Mouse (Mus musculus) liver, embryonic 13.5 days (tissue): ENCODE data around the gene Fam229a. TPM values are rescaled to one million over a fixed set of nuclear protein-coding genes. Genes with fewer than 3 reads are reported as not detected.
"Not testable (repeated sequence)": the region's sequence is repeated elsewhere in the genome, so short reads cannot be mapped to it uniquely, and the experiment has no call there.

Experiments used
- ATAC-seq: fragments of 200-750 bp; cut with Nextera tagmentation; 2 replicates; pipeline ENCODE4 v1.8.0; 2017; ENCODE audit warnings: low read depth, mild to moderate bottlenecking, moderate number of reproducible peaks, moderate library complexity
- DNase-seq: peaks from one replicate; pipeline ENCODE4 v3.0.0; 2022
- H3K27ac ChIP-seq: fragments of 300-500 bp; sonication (generic); 2 replicates; pipeline ENCODE4 v1.5.1; 2015; ENCODE audit warnings: moderate library complexity, mild to moderate bottlenecking, inconsistent platforms
- H3K27me3 ChIP-seq: fragments of 300-500 bp; sonication (generic); 2 replicates; pipeline ENCODE4 v1.6.1; 2015; ENCODE audit warnings: mild to moderate bottlenecking, inconsistent platforms
- H3K36me3 ChIP-seq: fragments of 300-500 bp; sonication (generic); 2 replicates; pipeline ENCODE4 v1.6.1; 2015; ENCODE audit warnings: mild to moderate bottlenecking, inconsistent platforms
- H3K4me1 ChIP-seq: fragments of 300-500 bp; sonication (generic); replicated peaks from 2 replicates; pipeline ENCODE4 v1.6.1; 2015; ENCODE audit warnings: inconsistent platforms
- H3K4me2 ChIP-seq: fragments of 300-500 bp; sonication (generic); 2 replicates; pipeline ENCODE4 v1.6.1; 2015; ENCODE audit warnings: inconsistent platforms, mild to moderate bottlenecking, moderate library complexity
- H3K4me3 ChIP-seq: fragments of 300-500 bp; sonication (generic); replicated peaks from 2 replicates; pipeline ENCODE4 v1.5.1; 2015; ENCODE audit warnings: mild to moderate bottlenecking, inconsistent platforms
- H3K9ac ChIP-seq: fragments of 300-500 bp; sonication (generic); 2 replicates; pipeline ENCODE4 v1.6.1; 2015; ENCODE audit warnings: mild to moderate bottlenecking, inconsistent platforms
- H3K9me3 ChIP-seq: fragments of 300-500 bp; sonication (generic); replicated peaks from 2 replicates; pipeline ENCODE4 v1.6.1; 2016; ENCODE audit warnings: inconsistent platforms
- WGBS: fragments of 180-500 bp; shearing (Covaris S2); methylation state at CpG from one replicate; pipeline ENCODE4 v1.1.7; 2015; ENCODE audit not compliant: insufficient replicate concordance; 5-methylcytosine and 5-hydroxymethylcytosine counted together
- polyA plus RNA-seq: library from polyadenylated mRNA; unstranded; fragments of >200 nt; fragmentation: Nextera tagmentation; extraction: Ambion mirVana; gene quantifications from 2 replicates; pipeline ENCODE4 v1.2.1, GENCODE M21; 2015

Fam229a gene
- polyA plus RNA-seq, 1 experiment from 2014 or later: 0.44 TPM

GRCm38 (mm10) chr4:129510723-129511412 lies 19.9 kb downstream of the Fam229a start:
- no peak for ATAC-seq

GRCm38 (mm10) chr4:129511413-129512096 lies 20.6 kb downstream of the Fam229a start:
- DNase-seq (no peak), ATAC-seq (no peak)
- Histone ChIP-seq H3K4me1 (peaks cover 34% of the 10 kb centered on the region), H3K4me3 (no peak overlapping the region), H3K9me3 (no peaks in the 10 kb centered on the region), H3K36me3 (peaks cover 14% of the 10 kb centered on the region), H3K27ac (no peak overlapping the region), H3K9ac (no peak overlapping the region), H3K4me2 (no peak overlapping the region), H3K27me3 (peaks cover 44% of the 10 kb centered on the region)
- 62% methylated on average over 6 of the region's 6 CpGs for WGBS

More at GRCm38 (mm10) chr4:129510723-129511412, 19.9 kb downstream of the Fam229a start:
- WGBS: 64% methylated on average over 6 of the region's 6 CpGs
- Histone ChIP-seq H3K36me3 (peaks cover 9% of the 10 kb centered on the region; the same call in 1 of the 2 replicates), H3K4me1 (peaks cover 32% of the 10 kb centered on the region), H3K27ac (no peak overlapping the region), H3K4me3 (no peak overlapping the region), H3K27me3 (peaks cover 44% of the 10 kb centered on the region), H3K9ac (no peak overlapping the region), H3K9me3 (no peaks in the 10 kb centered on the region), H3K4me2 (no peak overlapping the region)
- no peak for DNase-seq

- H3K9me3 ChIP-seq: no peaks in the 10 kb centered on the region
- ATAC-seq (peak; percentile 76), DNase-seq (peak; percentile 75)
- peaks cover 31% of the 10 kb centered on the region for H3K36me3 ChIP-seq
- H3K27ac ChIP-seq: peak within 1 kb of the TSS; percentile 73
- H3K4me2 ChIP-seq: peak within 1 kb of the TSS; percentile 98
- H3K27me3 ChIP-seq: peaks cover 44% of the 10 kb centered on the region
- H3K9ac ChIP-seq: peak within 1 kb of the TSS; percentile 83
- H3K4me3 ChIP-seq: peak within 1 kb of the TSS; percentile 72
- peaks cover 38% of the 10 kb centered on the region for H3K4me1 ChIP-seq
- 7% methylated on average over 47 of the region's 47 CpGs for WGBS
Observed at GRCm38 (mm10) chr4:129513086-129513767, 22.2 kb downstream of the Fam229a start, which contains the start of gene Marcksl1. TSS of gene Marcksl1 (plus strand) at chr4:129513581.

DNA sequence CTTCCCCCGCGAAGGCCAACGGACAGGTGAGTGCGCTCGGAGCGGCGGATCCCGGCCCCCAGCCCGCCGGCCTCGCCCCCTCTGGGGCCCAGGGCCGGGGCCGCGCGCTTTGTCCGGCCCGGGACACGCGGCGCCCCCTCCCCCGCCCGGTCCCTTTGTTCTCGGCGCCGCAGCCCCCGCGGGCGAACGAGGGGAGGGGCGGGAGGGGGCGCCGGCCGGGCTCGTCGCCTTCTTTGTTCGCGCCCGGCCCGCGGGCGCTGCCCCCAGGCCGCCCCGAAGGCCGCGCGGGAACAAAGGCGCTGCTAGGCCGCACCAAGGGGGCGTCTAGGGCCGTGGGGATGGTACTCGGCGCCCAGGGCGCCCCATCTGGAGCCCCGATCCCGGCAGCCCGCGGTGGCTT lies 22.9 kb downstream of the Fam229a start:
- Histone ChIP-seq H3K9me3 (no peaks in the 10 kb centered on the region), H3K9ac (peak overlapping the region; percentile 83), H3K36me3 (peaks cover 37% of the 10 kb centered on the region), H3K27ac (peak overlapping the region; percentile 73), H3K27me3 (peaks cover 42% of the 10 kb centered on the region), H3K4me2 (peak overlapping the region; percentile 98), H3K4me3 (peak overlapping the region; percentile 72), H3K4me1 (peaks cover 37% of the 10 kb centered on the region)
- peak; percentile 43 for ATAC-seq
- DNase-seq: no peak
- under 1% methylated on average over 44 of the region's 57 CpGs for WGBS

DNA sequence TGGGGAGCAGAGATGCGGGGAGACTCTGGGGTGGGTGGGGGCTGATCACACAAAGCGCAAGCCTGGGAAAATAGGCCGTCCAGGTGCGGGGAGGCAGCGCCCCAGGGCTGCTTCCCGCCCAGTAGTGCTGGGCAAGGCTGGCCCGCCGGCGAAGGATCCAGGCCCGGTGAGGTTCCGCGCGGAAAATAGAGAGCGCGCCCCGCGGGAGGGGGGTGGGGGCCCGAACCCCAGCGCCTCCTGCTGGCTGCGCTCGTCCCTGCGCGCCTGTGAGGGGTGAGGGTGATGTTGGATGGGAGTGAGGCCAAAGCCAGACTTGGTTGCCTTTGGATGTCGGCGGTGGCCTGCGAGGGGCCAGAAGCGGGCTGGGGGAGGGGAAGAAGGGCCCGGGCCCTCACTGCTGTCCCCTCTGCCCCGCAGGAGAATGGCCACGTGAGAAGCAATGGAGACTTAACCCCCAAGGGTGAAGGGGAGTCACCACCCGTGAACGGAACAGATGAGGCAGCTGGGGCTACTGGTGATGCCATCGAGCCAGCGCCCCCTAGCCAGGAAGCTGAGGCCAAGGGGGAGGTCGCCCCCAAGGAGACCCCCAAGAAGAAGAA lies 23.4 kb downstream of the Fam229a start:
- no peaks in the 10 kb centered on the region for H3K9me3 ChIP-seq
- 3% methylated on average over 34 of the region's 35 CpGs for WGBS
- H3K36me3 ChIP-seq: peaks cover 41% of the 10 kb centered on the region
- DNase-seq (no peak), ATAC-seq (peak; percentile 63)
- H3K4me3 ChIP-seq: peak overlapping the region; percentile 72
- peak overlapping the region; percentile 73 for H3K27ac ChIP-seq
- peak overlapping the region; percentile 83 for H3K9ac ChIP-seq
- peak overlapping the region; percentile 98 for H3K4me2 ChIP-seq
- peaks cover 40% of the 10 kb centered on the region for H3K27me3 ChIP-seq
- H3K4me1 ChIP-seq: peaks cover 33% of the 10 kb centered on the region

DNA sequence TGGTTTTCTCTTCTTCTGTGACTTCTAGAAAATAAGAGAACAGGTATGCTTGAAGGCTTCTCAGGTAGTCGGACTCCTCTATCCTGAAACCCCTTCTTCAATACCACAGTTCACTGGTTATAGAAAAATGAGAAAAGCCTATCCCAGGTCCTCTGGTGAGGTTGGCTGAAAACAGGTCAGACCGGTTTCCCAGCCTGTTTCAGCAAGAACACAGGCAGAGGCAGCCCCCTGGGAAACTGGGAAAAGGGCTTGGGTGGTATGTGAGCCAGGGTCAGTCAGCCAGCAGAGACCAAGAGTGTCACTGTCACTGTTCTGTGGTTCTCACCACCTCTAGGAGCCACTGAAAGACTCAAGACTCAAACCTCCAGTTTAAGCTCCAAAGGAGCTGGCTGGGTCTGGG lies 25.9 kb downstream of the Fam229a start:
- no peak for DNase-seq
- Histone ChIP-seq H3K9me3 (no peaks in the 10 kb centered on the region), H3K4me3 (no peak overlapping the region), H3K36me3 (peaks cover 65% of the 10 kb centered on the region), H3K27me3 (peaks cover 26% of the 10 kb centered on the region), H3K4me1 (peaks cover 33% of the 10 kb centered on the region), H3K27ac (no peak overlapping the region; the same call in 1 of the 2 replicates), H3K9ac (no peak overlapping the region), H3K4me2 (no peak overlapping the region)
- 65% methylated on average over 2 of the region's 2 CpGs for WGBS
- ATAC-seq: no peak

- ATAC-seq (no peak), DNase-seq (no peak)
- H3K27ac ChIP-seq: no peak overlapping the region
- peaks cover 10% of the 10 kb centered on the region for H3K27me3 ChIP-seq
- peaks cover 26% of the 10 kb centered on the region for H3K4me1 ChIP-seq
- no peak overlapping the region for H3K9ac ChIP-seq
- H3K4me3 ChIP-seq: no peak overlapping the region
- WGBS: 89% methylated on average over 8 of the region's 8 CpGs
- H3K4me2 ChIP-seq: no peak overlapping the region
- H3K36me3 ChIP-seq: peaks cover 81% of the 10 kb centered on the region
- no peaks in the 10 kb centered on the region for H3K9me3 ChIP-seq
Observed at GRCm38 (mm10) chr4:129518519-129518918, 27.5 kb downstream of the Fam229a start.

DNA sequence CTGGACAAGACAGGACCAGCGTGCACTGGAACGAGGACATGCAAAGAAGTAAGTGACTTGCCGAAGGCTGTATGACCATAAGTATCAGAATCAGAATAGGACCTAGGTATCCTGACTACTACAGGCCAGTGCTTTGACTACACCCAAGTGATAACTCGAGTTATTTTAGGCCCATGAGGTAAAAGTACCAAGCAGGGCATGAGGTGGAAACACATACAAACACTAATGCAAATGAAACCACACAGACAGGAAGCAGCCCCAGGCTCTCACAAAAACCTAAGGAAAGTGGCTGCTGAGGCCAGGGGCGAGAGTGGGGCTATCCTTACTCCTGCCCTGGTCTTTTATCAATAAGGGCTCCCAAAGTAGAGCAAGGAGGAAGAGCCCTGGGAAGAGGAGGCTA lies 34.3 kb downstream of the Fam229a start:
- H3K36me3 ChIP-seq: peaks cover 91% of the 10 kb centered on the region
- no peak for DNase-seq
- 83% methylated on average over 5 of the region's 5 CpGs for WGBS

GRCm38 (mm10) chr4:129525889-129526288 lies 34.9 kb downstream of the Fam229a start:
- no peaks in the 10 kb centered on the region for H3K27me3 ChIP-seq
- no peak overlapping the region for H3K4me2 ChIP-seq
- DNase-seq: no peak
- H3K27ac ChIP-seq: no peak overlapping the region
- H3K4me3 ChIP-seq: no peak overlapping the region
- ATAC-seq: no peak
- H3K9ac ChIP-seq: no peak overlapping the region
- peaks cover 92% of the 10 kb centered on the region for H3K36me3 ChIP-seq
- WGBS: 84% methylated on average over 3 of the region's 3 CpGs
- H3K9me3 ChIP-seq: no peaks in the 10 kb centered on the region
- H3K4me1 ChIP-seq: 0 out of 2 replicates have a peak, but pooled peaks cover 7% of the 10 kb centered on the region

More for the DNA sequence above, 34.3 kb downstream of the Fam229a start:
- H3K4me3 ChIP-seq: no peak overlapping the region
- H3K9me3 ChIP-seq: no peaks in the 10 kb centered on the region
- no peaks in the 10 kb centered on the region for H3K27me3 ChIP-seq
- H3K4me2 ChIP-seq: no peak overlapping the region
- 0 out of 2 replicates have a peak, but pooled peaks cover 7% of the 10 kb centered on the region for H3K4me1 ChIP-seq
- H3K27ac ChIP-seq: no peak overlapping the region
- ATAC-seq: no peak
- no peak overlapping the region for H3K9ac ChIP-seq

DNA sequence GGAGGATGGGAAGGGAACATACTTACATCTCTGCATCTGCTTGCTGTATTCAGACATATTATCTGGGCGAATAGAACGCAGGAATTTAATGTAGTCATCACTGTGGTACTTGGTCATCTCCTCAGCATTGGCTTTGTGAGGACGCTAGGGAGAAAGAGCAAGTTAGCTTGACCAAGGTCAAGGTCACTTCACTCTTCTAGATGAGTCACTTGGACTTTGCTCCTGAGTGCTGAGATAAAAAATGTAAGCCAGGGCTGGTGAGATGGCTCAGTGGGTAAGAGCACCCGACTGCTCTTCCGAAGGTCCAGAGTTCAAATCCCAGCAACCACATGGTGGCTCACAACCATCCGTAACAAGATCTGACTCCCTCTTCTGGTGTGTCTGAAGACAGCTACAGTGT lies 37.9 kb downstream of the Fam229a start:
- H3K4me3 ChIP-seq, H3K27me3 ChIP-seq, H3K9ac ChIP-seq, H3K4me2 ChIP-seq, H3K4me1 ChIP-seq, H3K27ac ChIP-seq, H3K9me3 ChIP-seq, ATAC-seq, DNase-seq: not testable (repeated sequence)
- 86% methylated on average over 6 of the region's 6 CpGs for WGBS
- peaks cover 90% of the 10 kb centered on the region for H3K36me3 ChIP-seq

DNA sequence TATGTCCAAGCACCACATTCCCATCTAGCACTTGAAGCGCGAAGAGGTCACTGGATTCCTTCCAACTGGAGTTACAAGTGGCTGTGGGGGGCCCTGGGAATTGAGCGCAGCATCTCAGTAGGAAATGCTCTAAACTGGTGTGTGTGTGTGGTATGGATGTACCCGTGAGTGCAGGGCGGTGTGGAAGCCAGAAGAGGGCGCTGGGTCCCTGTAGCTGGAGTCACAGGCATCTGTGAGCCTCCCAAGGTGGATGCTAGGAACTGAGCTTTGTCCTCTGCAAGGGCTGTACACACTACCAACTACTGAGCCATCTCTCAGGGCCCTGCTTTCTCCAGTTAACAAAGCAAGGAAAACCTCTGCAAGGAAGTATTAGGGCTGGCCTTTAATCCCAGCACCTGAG lies 49.0 kb downstream of the Fam229a start:
- Histone ChIP-seq H3K4me3 (0 out of 2 replicates have a peak overlapping the region, but pooled peaks have one; percentile 0), H3K36me3 (peaks cover 46% of the 10 kb centered on the region), H3K9me3 (no peaks in the 10 kb centered on the region), H3K4me2 (no peak overlapping the region), H3K27ac (no peak overlapping the region), H3K9ac (no peak overlapping the region), H3K4me1 (peaks cover 55% of the 10 kb centered on the region), H3K27me3 (no peaks in the 10 kb centered on the region)
- DNase-seq: peak; percentile 44
- 87% methylated on average over 6 of the region's 6 CpGs for WGBS
- ATAC-seq: no peak
